ENCODE assay signal across 10 mouse cellular contexts in the genomic region with DNA sequence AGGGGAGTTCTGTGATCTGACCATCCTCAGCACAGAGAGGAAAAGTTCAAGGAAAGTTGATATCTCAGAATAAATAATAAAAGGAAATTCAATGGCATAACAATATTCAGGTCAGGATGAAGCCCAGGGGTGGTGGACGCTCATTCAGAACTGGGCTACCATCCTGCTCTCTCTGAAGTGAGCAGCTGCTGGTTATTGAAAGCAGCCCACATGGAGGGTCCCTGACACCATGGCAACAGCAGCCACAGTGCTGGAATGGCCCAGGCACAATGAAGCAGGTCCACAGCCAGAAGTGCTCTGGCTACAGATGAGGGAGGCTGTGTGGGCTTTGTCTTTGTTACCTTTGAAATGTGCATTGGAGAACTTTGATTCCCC. TPM values are rescaled to one million over a fixed set of nuclear protein-coding genes. Genes with fewer than 3 reads are reported as not detected.
A peak's percentile ranks its signal among the peaks of the same experiment; 100 is the strongest.
DNase-seq lines count a peak whose midpoint lies in the region; ATAC-seq lines count a peak whose summit lies in the region.
"Had no signal": no experiment of that assay in that cellular context is flagged by ENCODE, and none has a peak within 500 bp of the region (broad histone marks: within the 10 kb centered on the region; RNA-seq: fewer than 3 reads in every experiment).

No protein-coding gene starts in this region.

- H3K36me3 ChIP-seq in intestine, embryonic 16.5 days (ENCODE audit: control insufficient read depth, insufficient read depth, low read length), result no peaks in the 10 kb centered on the region
- no peaks in the 10 kb centered on the region for H3K36me3 ChIP-seq in intestine, embryonic 15.5 days
- no peaks in the 10 kb centered on the region for H3K36me3 ChIP-seq in embryonic facial prominence, embryonic 12.5 days
- no peaks in the 10 kb centered on the region for H3K36me3 ChIP-seq in hindbrain, embryonic 16.5 days (ENCODE audit: control insufficient read depth, insufficient read depth, low read length)

- no peak overlapping the region for H3K9ac ChIP-seq in intestine, embryonic 16.5 days (ENCODE audit: low read depth, low read length)
- no peak overlapping the region for H3K9ac ChIP-seq in intestine, embryonic 15.5 days
- H3K9ac ChIP-seq in embryonic facial prominence, embryonic 12.5 days, result no peak overlapping the region
- no peak overlapping the region for H3K9ac ChIP-seq in hindbrain, embryonic 16.5 days (ENCODE audit: low read depth, low read length)

- H3K9me3 ChIP-seq in intestine, embryonic 16.5 days (ENCODE audit: control insufficient read depth, low read length), result no peaks in the 10 kb centered on the region
- H3K9me3 ChIP-seq in intestine, embryonic 15.5 days, result no peaks in the 10 kb centered on the region
- no peaks in the 10 kb centered on the region for H3K9me3 ChIP-seq in embryonic facial prominence, embryonic 12.5 days
- H3K9me3 ChIP-seq in hindbrain, embryonic 16.5 days (ENCODE audit: control insufficient read depth, low read length), result no peaks in the 10 kb centered on the region

- no peak overlapping the region for H3K4me2 ChIP-seq in intestine, embryonic 16.5 days (ENCODE audit: low read depth, low read length)
- no peak overlapping the region for H3K4me2 ChIP-seq in intestine, embryonic 15.5 days (replicated peaks)
- no peak overlapping the region for H3K4me2 ChIP-seq in embryonic facial prominence, embryonic 12.5 days (replicated peaks)
- no peak overlapping the region for H3K4me2 ChIP-seq in hindbrain, embryonic 16.5 days (ENCODE audit: low read length)

- peak overlapping the region; percentile 45; the same call in 1 of the 2 replicates for H3K27ac ChIP-seq in intestine, embryonic 16.5 days (ENCODE audit: low read length)
- H3K27ac ChIP-seq in intestine, embryonic 15.5 days, result no peak overlapping the region
- H3K27ac ChIP-seq in embryonic facial prominence, embryonic 12.5 days, result peak overlapping the region; percentile 82
- H3K27ac ChIP-seq in hindbrain, embryonic 16.5 days (ENCODE audit: low read depth, low read length), result peak overlapping the region; percentile 71

- H3K4me3 ChIP-seq in intestine, embryonic 16.5 days (ENCODE audit: low read length), result no peak overlapping the region
- H3K4me3 ChIP-seq in intestine, embryonic 15.5 days (replicated peaks), result no peak overlapping the region
- H3K4me3 ChIP-seq in embryonic facial prominence, embryonic 12.5 days, result no peak overlapping the region
- H3K4me3 ChIP-seq in hindbrain, embryonic 16.5 days (ENCODE audit: low read length), result no peak overlapping the region

- no peaks in the 10 kb centered on the region for H3K27me3 ChIP-seq in intestine, embryonic 16.5 days (replicated peaks; ENCODE audit: control insufficient read depth, insufficient read depth, low read length)
- H3K27me3 ChIP-seq in intestine, embryonic 15.5 days (replicated peaks), result no peaks in the 10 kb centered on the region
- H3K27me3 ChIP-seq in embryonic facial prominence, embryonic 12.5 days, result no peaks in the 10 kb centered on the region
- H3K27me3 ChIP-seq in hindbrain, embryonic 16.5 days (replicated peaks; ENCODE audit: control insufficient read depth, insufficient read depth, low read length), result no peaks in the 10 kb centered on the region

- ATAC-seq in intestine, embryonic 16.5 days, result no peak
- no peak for ATAC-seq in intestine, embryonic 15.5 days
- peak; percentile 82; the same call in 1 of the 2 replicates for ATAC-seq in embryonic facial prominence, embryonic 12.5 days (ENCODE audit: insufficient number of reproducible peaks, insufficient read depth, low FRiP score, low TSS enrichment)
- ATAC-seq in hindbrain, embryonic 16.5 days, result peak; percentile 98

- H3K4me1 ChIP-seq in intestine, embryonic 16.5 days (ENCODE audit: control insufficient read depth, insufficient read depth, low read length), result peaks cover 6% of the 10 kb centered on the region; the same call in 1 of the 2 replicates
- 0 out of 2 replicates have a peak, but pooled peaks cover 13% of the 10 kb centered on the region for H3K4me1 ChIP-seq in intestine, embryonic 15.5 days (replicated peaks)
- H3K4me1 ChIP-seq in embryonic facial prominence, embryonic 12.5 days, result peaks cover 25% of the 10 kb centered on the region
- peaks cover 14% of the 10 kb centered on the region for H3K4me1 ChIP-seq in hindbrain, embryonic 16.5 days (ENCODE audit: control insufficient read depth, insufficient read depth, low read depth, low read length)

- WGBS in intestine, embryonic 16.5 days, result 46% methylated on average over 1 of the region's 1 CpGs
- WGBS in intestine, embryonic 15.5 days, result 59% methylated on average over 1 of the region's 1 CpGs
- WGBS in embryonic facial prominence, embryonic 12.5 days, result 19% methylated on average over 1 of the region's 1 CpGs
- 5% methylated on average over 1 of the region's 1 CpGs for WGBS in hindbrain, embryonic 16.5 days

- DNase-seq in neural tube, embryonic 10.5 days (ENCODE audit: extremely low spot score, low spot score), result peak; percentile 65
- no peak for DNase-seq in thymus, postnatal 4 days
- no peak for DNase-seq in T-cell, adult 2 months (ENCODE audit: low spot score)
- no peak for DNase-seq in yolk sac, embryonic 10.5 days (ENCODE audit: low spot score)
- DNase-seq: adrenal gland, adult 2 months; lung, postnatal 14 days had no signal

RNA-seq across cellular contexts. Expression of a gene that starts 6.4 kb away (rescaled TPM):
- polyA plus RNA-seq in intestine, embryonic 16.5 days (2015; fragmentation: Nextera tagmentation; extraction: Ambion mirVana), result 6.9 and 8.2 TPM in 2 replicates
- 8.5 and 8.8 TPM in 2 replicates for polyA plus RNA-seq in intestine, embryonic 15.5 days (2015; fragmentation: Nextera tagmentation; extraction: Ambion mirVana)
- polyA plus RNA-seq in embryonic facial prominence, embryonic 12.5 days (2016; fragmentation: Nextera tagmentation; extraction: Ambion mirVana), result 12.6 and 14.3 TPM in 2 replicates
- polyA plus RNA-seq in hindbrain, embryonic 16.5 days (2015; fragmentation: Nextera tagmentation; extraction: Ambion mirVana), result 18.4 and 20.1 TPM in 2 replicates

Comparison
In these comparisons a context has a peak if more than half of its experiments do, and no peak if none do; other contexts are left out.
1. ATAC-seq: peak in embryonic facial prominence, embryonic 12.5 days (single experiment) and hindbrain, embryonic 16.5 days (single experiment); none in intestine, embryonic 16.5 days (single experiment) and intestine, embryonic 15.5 days (single experiment).